Mouse (Mus musculus) stomach, postnatal 0 days (tissue): ENCODE measurements around the gene Pla2g12b.
"Not testable (repeated sequence)": the region's sequence is repeated elsewhere in the genome, so short reads cannot be mapped to it uniquely, and the experiment has no call there.

Experiments used
- CTCF ChIP-seq: IDR thresholded peaks from 2 replicates; pipeline ENCODE4 v1.5.1; 2016; ENCODE audit warnings: antibody characterized with exemption, low read depth, mild to moderate bottlenecking, moderate library complexity
- EP300 ChIP-seq: optimal IDR thresholded peaks from 2 replicates; pipeline ENCODE3; 2016; ENCODE audit warnings: antibody characterized with exemption

DNA sequence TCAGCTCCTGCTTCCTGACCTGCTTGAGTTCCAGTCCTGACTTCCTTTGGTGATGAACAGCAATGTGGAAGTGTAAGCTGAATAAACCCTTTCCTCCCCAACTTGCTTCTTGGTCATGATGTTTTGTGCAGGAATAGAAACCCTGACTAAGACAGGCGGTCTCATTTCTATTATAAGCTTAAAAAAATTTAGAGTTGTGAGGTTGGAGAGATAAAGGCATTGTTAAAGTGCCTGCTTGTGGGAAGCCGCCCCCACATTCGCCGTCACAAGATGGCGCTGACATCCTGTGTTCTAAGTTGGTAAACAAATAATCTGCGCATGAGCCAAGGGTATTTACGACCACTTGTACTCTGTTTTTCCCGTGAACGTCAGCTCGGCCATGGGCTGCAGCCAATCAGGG is 21.9 kb upstream of the Pla2g12b start:
- TF ChIP-seq CTCF, EP300: not testable (repeated sequence)
